Mouse (Mus musculus) hindbrain, embryonic 16.5 days (tissue): ENCODE measurements around the gene Nppa. TPM values are rescaled to one million over a fixed set of nuclear protein-coding genes. Genes with fewer than 3 reads are reported as not detected.

Experiments
- ATAC-seq: fragments of 200-750 bp; cut with Nextera tagmentation; 2 replicates; pipeline ENCODE4 v1.8.0; 2017; ENCODE audit warnings: moderate TSS enrichment, moderate library complexity
- H3K27ac ChIP-seq: fragments of 300-500 bp; sonication (generic); 2 replicates; pipeline ENCODE4 v1.5.1; 2014; ENCODE audit warnings: low read depth, mild to moderate bottlenecking, control low read depth, low read length, moderate library complexity
- H3K27me3 ChIP-seq: fragments of 300-500 bp; sonication (generic); replicated peaks from 2 replicates; pipeline ENCODE4 v1.6.1; 2014; ENCODE audit warnings: low read length; ENCODE audit not compliant: control insufficient read depth, insufficient read depth
- H3K36me3 ChIP-seq: fragments of 300-500 bp; sonication (generic); 2 replicates; pipeline ENCODE4 v1.6.1; 2014; ENCODE audit warnings: mild to moderate bottlenecking, low read length, moderate library complexity, mixed read lengths; ENCODE audit not compliant: control insufficient read depth, insufficient read depth
- H3K4me1 ChIP-seq: fragments of 300-500 bp; sonication (generic); 2 replicates; pipeline ENCODE4 v1.6.1; 2014; ENCODE audit warnings: low read depth, low read length; ENCODE audit not compliant: control insufficient read depth, insufficient read depth
- H3K4me2 ChIP-seq: fragments of 300-500 bp; sonication (generic); 2 replicates; pipeline ENCODE4 v1.6.1; 2014; ENCODE audit warnings: mild to moderate bottlenecking, low read length, control low read depth, moderate library complexity
- H3K4me3 ChIP-seq: fragments of 300-500 bp; sonication (generic); 2 replicates; pipeline ENCODE4 v1.5.1; 2014; ENCODE audit warnings: mild to moderate bottlenecking, low read length, control low read depth, moderate library complexity
- H3K9ac ChIP-seq: fragments of 300-500 bp; sonication (generic); 2 replicates; pipeline ENCODE4 v1.6.1; 2014; ENCODE audit warnings: low read depth, mild to moderate bottlenecking, control low read depth, low read length, moderate library complexity
- H3K9me3 ChIP-seq: fragments of 300-500 bp; sonication (generic); 2 replicates; pipeline ENCODE4 v1.6.1; 2014; ENCODE audit warnings: mild to moderate bottlenecking, low read length, moderate library complexity; ENCODE audit not compliant: control insufficient read depth
- WGBS: fragments of 180-500 bp; shearing (Covaris S2); extraction: QIAGEN DNeasy Blood & Tissue Kit; methylation state at CpG from one replicate; pipeline ENCODE4 v1.1.7; 2014; 5-methylcytosine and 5-hydroxymethylcytosine counted together
- polyA plus RNA-seq: library from polyadenylated mRNA; unstranded; fragments of >200 nt; fragmentation: Nextera tagmentation; extraction: Ambion mirVana; gene quantifications from 2 replicates; pipeline ENCODE4 v1.2.1, GENCODE M21; 2015

The Nppa gene
- polyA plus RNA-seq, 1 experiment from 2014 or later: 1.6 TPM

DNA sequence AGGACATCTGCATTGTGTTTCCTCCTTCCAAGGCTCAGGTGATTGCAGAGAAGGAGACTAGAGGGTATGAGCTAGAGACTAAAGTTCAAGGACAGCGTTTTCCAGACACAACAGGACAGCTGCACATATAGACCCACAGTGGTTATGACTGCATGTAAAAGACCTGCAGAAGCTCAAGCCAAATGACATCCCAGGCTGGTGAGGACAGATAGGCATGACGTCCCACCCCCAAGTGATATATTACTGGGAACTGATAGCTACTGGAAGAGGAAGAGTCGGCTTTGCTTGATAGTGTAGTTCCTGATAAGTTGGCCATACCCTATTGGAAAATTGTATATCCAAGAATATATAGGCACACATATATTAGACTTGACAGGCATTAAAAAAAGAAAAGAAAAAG, 24.3 kb upstream of the Nppa start:
- H3K9ac ChIP-seq: no peak overlapping the region
- no peak overlapping the region for H3K4me3 ChIP-seq
- 75% methylated on average over 3 of the region's 3 CpGs for WGBS
- no peaks in the 10 kb centered on the region for H3K27me3 ChIP-seq
- no peaks in the 10 kb centered on the region for H3K36me3 ChIP-seq
- H3K4me2 ChIP-seq: no peak overlapping the region
- no peaks in the 10 kb centered on the region for H3K4me1 ChIP-seq
- no peak overlapping the region for H3K27ac ChIP-seq
- no peak for ATAC-seq
- H3K9me3 ChIP-seq: peaks cover 3% of the 10 kb centered on the region; the same call in 1 of the 2 replicates

GRCm38 (mm10) chr4:147977726-147978125, 22.8 kb upstream of the Nppa start:
- Histone ChIP-seq H3K36me3 (no peaks in the 10 kb centered on the region), H3K27ac (no peak overlapping the region), H3K4me1 (no peaks in the 10 kb centered on the region), H3K9ac (no peak overlapping the region), H3K4me3 (no peak overlapping the region), H3K4me2 (no peak overlapping the region), H3K9me3 (peaks cover 3% of the 10 kb centered on the region; the same call in 1 of the 2 replicates), H3K27me3 (no peaks in the 10 kb centered on the region)
- WGBS: 84% methylated on average over 4 of the region's 4 CpGs
- ATAC-seq: no peak

DNA sequence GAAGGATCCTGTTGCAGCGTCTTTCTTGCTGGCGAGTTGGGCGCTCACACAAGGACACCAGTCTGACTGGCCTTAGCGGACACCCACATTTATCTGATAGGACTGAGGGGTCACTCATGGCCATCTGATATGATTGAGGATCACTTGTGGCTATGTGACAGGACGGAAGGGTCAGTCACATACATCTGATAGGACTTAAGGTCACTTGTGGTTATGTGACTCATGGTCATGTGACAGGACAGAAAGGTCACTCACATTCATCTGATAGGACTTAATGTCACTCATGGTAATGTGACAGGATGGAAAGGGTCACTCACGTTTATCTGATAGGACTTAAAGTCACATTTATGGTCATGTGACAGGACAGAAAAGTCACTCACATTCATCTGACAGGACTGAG, 22.1 kb upstream of the Nppa start:
- no peak overlapping the region for H3K9ac ChIP-seq
- WGBS: 93% methylated on average over 6 of the region's 6 CpGs
- no peaks in the 10 kb centered on the region for H3K4me1 ChIP-seq
- H3K4me2 ChIP-seq: no peak overlapping the region
- ATAC-seq: no peak
- H3K27ac ChIP-seq: no peak overlapping the region
- no peaks in the 10 kb centered on the region for H3K36me3 ChIP-seq
- peaks cover 3% of the 10 kb centered on the region; the same call in 1 of the 2 replicates for H3K9me3 ChIP-seq
- no peak overlapping the region for H3K4me3 ChIP-seq
- no peaks in the 10 kb centered on the region for H3K27me3 ChIP-seq

DNA sequence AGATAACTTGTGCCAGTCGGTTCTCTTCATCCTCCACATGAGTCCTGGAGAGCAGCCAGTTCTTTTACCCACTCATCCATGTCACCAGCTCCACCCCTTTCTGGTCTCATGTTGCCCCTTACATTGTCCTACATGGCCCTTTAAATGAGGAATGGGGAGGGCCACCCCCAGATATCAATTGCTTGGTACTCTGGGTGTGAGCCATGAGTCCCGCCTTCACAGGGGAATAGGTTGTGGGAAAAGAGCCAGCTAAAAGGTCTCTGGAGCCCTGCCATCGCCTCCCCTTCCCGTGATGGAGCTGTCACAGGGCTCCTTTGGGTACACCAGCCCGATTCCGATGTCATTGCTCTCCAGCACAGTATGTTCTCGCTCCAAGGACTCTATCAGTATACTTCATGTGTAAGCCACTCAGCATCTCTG, 21.1 kb upstream of the Nppa start:
- H3K4me1 ChIP-seq: no peaks in the 10 kb centered on the region
- WGBS: 70% methylated on average over 7 of the region's 7 CpGs

DNA sequence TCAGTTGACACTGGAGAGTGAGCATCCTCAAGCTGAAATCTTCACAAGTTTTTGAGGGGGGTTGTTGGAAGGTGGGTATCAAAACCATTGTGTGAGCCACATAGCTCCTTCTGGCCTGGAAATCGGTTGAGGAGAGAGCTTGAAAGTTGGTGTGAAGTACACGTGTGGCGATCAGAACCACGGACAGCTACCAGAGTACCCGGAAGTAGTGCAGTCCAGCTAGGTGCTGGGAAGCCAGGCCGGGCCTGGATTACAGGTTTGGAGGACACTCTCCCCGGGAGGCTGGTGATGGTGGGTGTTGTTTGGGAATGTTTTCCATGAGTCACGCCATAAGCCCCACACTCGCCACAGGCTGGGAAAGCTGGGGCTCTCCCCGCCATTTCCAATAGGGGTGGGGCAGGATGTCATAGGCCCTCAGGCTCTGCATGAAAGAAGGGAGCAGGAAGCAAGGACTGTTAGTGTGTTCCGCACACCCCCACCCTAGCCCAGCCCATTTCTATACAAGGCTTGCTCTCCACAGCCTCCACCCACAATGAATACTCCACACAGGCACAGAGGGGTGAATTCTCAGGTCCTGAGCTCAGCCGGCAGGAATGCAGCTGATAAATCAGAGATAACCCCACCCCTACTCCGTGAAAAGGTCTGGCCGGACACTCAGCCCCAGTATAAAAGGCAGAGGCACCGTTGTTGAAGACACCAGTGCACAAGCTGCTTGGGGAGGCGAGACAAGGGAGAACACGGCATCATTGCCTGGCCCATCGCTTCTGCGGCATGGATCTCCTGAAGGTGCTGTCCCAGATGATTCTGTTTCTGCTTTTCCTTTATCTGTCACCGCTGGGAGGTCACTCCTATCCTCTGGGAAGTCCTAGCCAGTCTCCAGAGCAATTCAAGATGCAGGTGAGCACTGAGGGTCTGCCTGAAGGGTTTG, 15.1 kb upstream of the Nppa start, which contains the start of gene Nppb:
Gene Nppb (plus strand): TSS at position 584 of the 928 bp plus-strand sequence.
- Histone ChIP-seq H3K4me1 (no peaks in the 10 kb centered on the region), H3K27me3 (no peaks in the 10 kb centered on the region), H3K36me3 (no peaks in the 10 kb centered on the region), H3K27ac (no peak within 1 kb of the TSS), H3K9ac (no peak within 1 kb of the TSS), H3K9me3 (no peaks in the 10 kb centered on the region), H3K4me2 (no peak within 1 kb of the TSS), H3K4me3 (no peak within 1 kb of the TSS)
- ATAC-seq: no peak
- 40% methylated on average over 20 of the region's 20 CpGs for WGBS

More for the DNA sequence above, 21.1 kb upstream of the Nppa start:
- no peak for ATAC-seq
- Histone ChIP-seq H3K36me3 (no peaks in the 10 kb centered on the region), H3K9me3 (peaks cover 3% of the 10 kb centered on the region; the same call in 1 of the 2 replicates), H3K9ac (no peak overlapping the region), H3K27ac (no peak overlapping the region), H3K27me3 (no peaks in the 10 kb centered on the region), H3K4me2 (no peak overlapping the region), H3K4me3 (no peak overlapping the region)

DNA sequence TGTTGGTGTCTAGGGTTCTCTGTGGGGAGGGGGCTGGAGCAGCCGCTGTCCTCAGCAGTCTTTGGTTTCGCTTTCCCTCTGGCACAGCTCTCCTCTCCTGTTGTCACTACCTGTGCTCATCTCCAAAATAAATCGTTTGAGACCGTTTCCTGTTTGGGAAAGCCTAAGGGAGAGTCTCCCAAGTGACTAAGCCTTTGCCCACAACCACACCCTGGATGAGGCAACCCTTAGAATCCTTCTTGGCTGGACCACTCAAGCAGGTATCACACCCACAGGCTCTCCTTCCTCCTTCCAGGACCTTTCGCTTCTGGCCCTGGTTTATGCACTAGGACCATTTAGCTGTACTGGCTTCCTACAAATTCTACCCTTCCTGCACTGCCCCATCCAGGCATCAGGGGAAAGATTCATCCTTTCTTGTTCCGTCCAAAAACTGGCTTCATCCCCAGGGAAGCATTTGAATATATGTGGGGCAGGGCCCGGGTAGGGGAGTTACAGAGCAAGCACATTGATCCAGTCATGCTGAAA, 6.9 kb upstream of the Nppa start:
- no peaks in the 10 kb centered on the region for H3K36me3 ChIP-seq
- no peak overlapping the region for H3K4me2 ChIP-seq
- no peaks in the 10 kb centered on the region for H3K27me3 ChIP-seq
- 64% methylated on average over 7 of the region's 7 CpGs for WGBS
- H3K9ac ChIP-seq: no peak overlapping the region
- H3K9me3 ChIP-seq: no peaks in the 10 kb centered on the region
- ATAC-seq: no peak
- H3K4me3 ChIP-seq: no peak overlapping the region
- no peaks in the 10 kb centered on the region for H3K4me1 ChIP-seq
- H3K27ac ChIP-seq: no peak overlapping the region

DNA sequence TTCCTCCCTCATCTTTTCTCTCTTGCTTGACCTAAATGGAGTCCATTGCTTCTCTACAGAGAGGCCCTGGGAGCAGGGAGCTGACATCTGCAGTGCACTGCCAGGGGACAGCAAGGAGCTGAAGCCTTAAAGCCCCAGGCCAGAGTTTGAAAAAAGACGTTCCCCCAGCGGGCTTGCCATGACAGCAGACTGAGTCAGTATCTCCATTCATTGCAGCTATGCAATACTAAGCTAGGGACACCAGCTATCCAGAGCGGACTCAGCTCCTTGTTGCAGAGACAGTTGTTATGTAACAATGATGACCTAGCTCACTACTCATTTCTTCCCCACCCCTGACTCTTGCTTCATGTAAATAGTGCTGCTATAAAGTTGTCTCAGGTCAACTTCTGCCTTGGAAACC, 5.2 kb upstream of the Nppa start:
- no peak for ATAC-seq
- 93% methylated on average over 3 of the region's 3 CpGs for WGBS

DNA sequence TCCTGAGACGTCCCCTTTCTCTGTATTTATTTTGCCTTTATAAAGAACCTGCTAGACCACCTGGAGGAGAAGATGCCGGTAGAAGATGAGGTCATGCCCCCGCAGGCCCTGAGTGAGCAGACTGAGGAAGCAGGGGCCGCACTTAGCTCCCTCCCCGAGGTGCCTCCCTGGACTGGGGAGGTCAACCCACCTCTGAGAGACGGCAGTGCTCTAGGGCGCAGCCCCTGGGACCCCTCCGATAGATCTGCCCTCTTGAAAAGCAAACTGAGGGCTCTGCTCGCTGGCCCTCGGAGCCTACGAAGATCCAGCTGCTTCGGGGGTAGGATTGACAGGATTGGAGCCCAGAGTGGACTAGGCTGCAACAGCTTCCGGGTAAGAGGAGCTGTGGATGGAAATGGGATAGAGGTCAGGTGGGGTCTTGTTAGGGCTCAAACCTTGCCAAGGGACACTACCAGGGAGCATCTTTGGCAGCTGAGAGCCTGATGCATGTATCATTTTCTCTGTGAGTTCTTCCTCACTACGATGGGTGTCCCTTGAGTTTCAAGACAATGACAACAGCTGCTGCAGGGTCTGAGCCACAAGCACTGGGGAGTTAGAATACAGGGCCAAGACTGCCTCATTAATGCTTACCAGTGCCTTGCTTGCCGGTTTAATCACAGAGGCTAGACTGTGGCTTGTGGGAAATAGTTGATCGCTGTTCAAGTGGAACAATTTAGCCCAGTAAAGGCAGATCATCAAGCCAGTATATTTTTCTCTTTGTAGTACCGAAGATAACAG, 679 bp downstream of the Nppa start:
- H3K4me3 ChIP-seq: no peak overlapping the region
- H3K27ac ChIP-seq: peak overlapping the region; percentile 26; the same call in 1 of the 2 replicates
- WGBS: 60% methylated on average over 17 of the region's 17 CpGs
- peaks cover 21% of the 10 kb centered on the region for H3K36me3 ChIP-seq
- no peak overlapping the region for H3K9ac ChIP-seq
- peaks cover 20% of the 10 kb centered on the region for H3K4me1 ChIP-seq
- no peaks in the 10 kb centered on the region for H3K27me3 ChIP-seq
- H3K4me2 ChIP-seq: no peak overlapping the region
- H3K9me3 ChIP-seq: no peaks in the 10 kb centered on the region
- ATAC-seq: peak; percentile 27; the same call in 1 of the 2 replicates

More for the DNA sequence above, 5.2 kb upstream of the Nppa start:
- H3K9me3 ChIP-seq: no peaks in the 10 kb centered on the region
- no peak overlapping the region for H3K4me2 ChIP-seq
- H3K4me3 ChIP-seq: no peak overlapping the region
- no peaks in the 10 kb centered on the region for H3K36me3 ChIP-seq
- H3K27ac ChIP-seq: no peak overlapping the region
- H3K9ac ChIP-seq: no peak overlapping the region
- H3K4me1 ChIP-seq: peaks cover 6% of the 10 kb centered on the region
- no peaks in the 10 kb centered on the region for H3K27me3 ChIP-seq

DNA sequence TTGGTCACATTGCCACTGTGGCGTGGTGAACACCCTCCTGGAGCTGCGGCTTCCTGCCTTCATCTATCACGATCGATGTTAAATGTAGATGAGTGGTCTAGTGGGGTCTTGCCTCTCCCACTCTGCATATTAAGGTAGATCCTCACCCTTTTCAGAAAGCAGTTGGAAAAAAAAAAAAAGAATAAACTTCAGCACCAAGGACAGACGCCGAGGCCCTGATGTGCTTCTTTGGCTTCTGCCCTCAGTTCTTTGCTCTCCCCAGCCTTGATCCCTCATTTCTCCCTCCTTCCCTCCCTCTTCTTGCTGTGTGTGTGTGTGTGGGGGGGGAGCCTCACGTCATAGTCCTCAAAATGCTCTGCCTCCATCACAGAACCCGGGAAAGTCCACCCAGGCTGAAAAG, 1.3 kb downstream of the Nppa start:
- Histone ChIP-seq H3K9me3 (no peaks in the 10 kb centered on the region), H3K27me3 (no peaks in the 10 kb centered on the region), H3K36me3 (peaks cover 27% of the 10 kb centered on the region), H3K4me1 (peaks cover 20% of the 10 kb centered on the region), H3K4me2 (no peak overlapping the region), H3K9ac (no peak overlapping the region; the same call in 1 of the 2 replicates), H3K4me3 (no peak overlapping the region), H3K27ac (no peak overlapping the region)
- ATAC-seq: peak; percentile 22; the same call in 1 of the 2 replicates
- 33% methylated on average over 8 of the region's 8 CpGs for WGBS
